Mouse (Mus musculus) neural tube, embryonic 14.5 days (tissue): ENCODE results near the gene Spata33. TPM values are rescaled to one million over a fixed set of nuclear protein-coding genes. Genes with fewer than 3 reads are reported as not detected.

ENCODE experiments used
- ATAC-seq: fragments of 200-750 bp; cut with Nextera tagmentation; 2 replicates; pipeline ENCODE4 v1.8.0; 2017; ENCODE audit warnings: low read depth, mild to moderate bottlenecking, moderate TSS enrichment, moderate library complexity
- H3K27ac ChIP-seq: fragments of 300-500 bp; sonication (generic); 2 replicates; pipeline ENCODE4 v1.5.1; 2014; ENCODE audit warnings: low read depth, mild to moderate bottlenecking, control low read depth, low read length, moderate library complexity, mixed read lengths
- H3K27me3 ChIP-seq: fragments of 300-500 bp; sonication (generic); 2 replicates; pipeline ENCODE4 v1.6.1; 2014; ENCODE audit warnings: low read length; ENCODE audit not compliant: control insufficient read depth, insufficient read depth
- H3K36me3 ChIP-seq: fragments of 300-500 bp; sonication (generic); 2 replicates; pipeline ENCODE4 v1.6.1; 2014; ENCODE audit warnings: low read length, mixed read lengths; ENCODE audit not compliant: control insufficient read depth, insufficient read depth
- H3K4me1 ChIP-seq: fragments of 300-500 bp; sonication (generic); 2 replicates; pipeline ENCODE4 v1.6.1; 2014; ENCODE audit warnings: low read length; ENCODE audit not compliant: control insufficient read depth, insufficient read depth
- H3K4me2 ChIP-seq: fragments of 300-500 bp; sonication (generic); 2 replicates; pipeline ENCODE4 v1.6.1; 2014; ENCODE audit warnings: mild to moderate bottlenecking, low read depth, low read length, control low read depth
- H3K4me3 ChIP-seq: fragments of 300-500 bp; sonication (generic); 2 replicates; pipeline ENCODE4 v1.5.1; 2014; ENCODE audit warnings: low read depth, low read length, control low read depth, mixed read lengths
- H3K9ac ChIP-seq: fragments of 300-500 bp; sonication (generic); replicated peaks from 2 replicates; pipeline ENCODE4 v1.6.1; 2014; ENCODE audit warnings: low read depth, mild to moderate bottlenecking, control low read depth, low read length, mixed read lengths
- H3K9me3 ChIP-seq: fragments of 300-500 bp; sonication (generic); 2 replicates; pipeline ENCODE4 v1.6.1; 2016; ENCODE audit warnings: low read length; ENCODE audit not compliant: control insufficient read depth
- WGBS: fragments of 180-500 bp; shearing (Covaris S2); extraction: QIAGEN DNeasy Blood & Tissue Kit; methylation state at CpG from one replicate; pipeline ENCODE4 v1.1.7; 2014; 5-methylcytosine and 5-hydroxymethylcytosine counted together
- polyA plus RNA-seq: library from polyadenylated mRNA; unstranded; fragments of >200 nt; fragmentation: Nextera tagmentation; extraction: Ambion mirVana; gene quantifications from 2 replicates; pipeline ENCODE4 v1.2.1, GENCODE M21; 2014

Spata33 gene
- polyA plus RNA-seq, result 6.0 and 6.5 TPM in 2 replicates

- Histone ChIP-seq H3K36me3 (peaks cover 18% of the 10 kb centered on the region), H3K27ac (peak within 1 kb of the TSS; percentile 4; the same call in 1 of the 2 replicates), H3K4me2 (peak within 1 kb of the TSS; percentile 71), H3K4me1 (peaks cover 14% of the 10 kb centered on the region), H3K27me3 (no peaks in the 10 kb centered on the region), H3K4me3 (peak within 1 kb of the TSS; percentile 92), H3K9ac (peak within 1 kb of the TSS; percentile 97), H3K9me3 (no peaks in the 10 kb centered on the region)
- 1% methylated on average over 73 of the region's 76 CpGs for WGBS
- peak; percentile 94 for ATAC-seq
These were observed at the start of gene Spata33, which contains the start of gene Chmp1a for GRCm38 (mm10) chr8:123212321-123213117. TSS of gene Spata33 (plus strand) at chr8:123212832. TSS of gene Chmp1a (minus strand) at chr8:123212763.

GRCm38 (mm10) chr8:123181391-123181790 is 31.2 kb upstream of the Spata33 start:
- no peaks in the 10 kb centered on the region for H3K4me1 ChIP-seq
- no peak for ATAC-seq
- no peaks in the 10 kb centered on the region for H3K36me3 ChIP-seq
- H3K4me2 ChIP-seq, result no peak overlapping the region
- no peaks in the 10 kb centered on the region for H3K9me3 ChIP-seq
- WGBS, result 83% methylated on average over 3 of the region's 3 CpGs
- no peak overlapping the region for H3K4me3 ChIP-seq
- no peak overlapping the region for H3K9ac ChIP-seq
- H3K27ac ChIP-seq, result no peak overlapping the region
- no peaks in the 10 kb centered on the region for H3K27me3 ChIP-seq

GRCm38 (mm10) chr8:123185566-123186409 is 26.8 kb upstream of the Spata33 start, which contains the start of gene Dpep1:
TSS of gene Dpep1 (plus strand) at chr8:123186242.
- Histone ChIP-seq H3K9me3 (no peaks in the 10 kb centered on the region), H3K4me2 (no peak within 1 kb of the TSS), H3K36me3 (no peaks in the 10 kb centered on the region), H3K9ac (no peak within 1 kb of the TSS), H3K4me1 (no peaks in the 10 kb centered on the region; the same call in 1 of the 2 replicates), H3K27ac (no peak within 1 kb of the TSS), H3K27me3 (no peaks in the 10 kb centered on the region), H3K4me3 (no peak within 1 kb of the TSS)
- 53% methylated on average over 19 of the region's 19 CpGs for WGBS
- ATAC-seq, result no peak

GRCm38 (mm10) chr8:123188006-123188405 is 24.6 kb upstream of the Spata33 start:
- no peak for ATAC-seq
- H3K4me3 ChIP-seq, result no peak overlapping the region
- WGBS, result 93% methylated on average over 2 of the region's 2 CpGs
- H3K4me1 ChIP-seq, result no peaks in the 10 kb centered on the region; the same call in 1 of the 2 replicates
- no peaks in the 10 kb centered on the region for H3K36me3 ChIP-seq
- H3K27me3 ChIP-seq, result no peaks in the 10 kb centered on the region
- no peak overlapping the region for H3K9ac ChIP-seq
- no peak overlapping the region for H3K27ac ChIP-seq
- no peaks in the 10 kb centered on the region for H3K9me3 ChIP-seq
- no peak overlapping the region for H3K4me2 ChIP-seq

GRCm38 (mm10) chr8:123188841-123189240 is 23.8 kb upstream of the Spata33 start:
- Histone ChIP-seq H3K27me3 (no peaks in the 10 kb centered on the region), H3K9me3 (no peaks in the 10 kb centered on the region), H3K4me3 (no peak overlapping the region), H3K36me3 (no peaks in the 10 kb centered on the region), H3K9ac (no peak overlapping the region), H3K27ac (no peak overlapping the region), H3K4me1 (no peaks in the 10 kb centered on the region; the same call in 1 of the 2 replicates), H3K4me2 (no peak overlapping the region)
- 83% methylated on average over 7 of the region's 7 CpGs for WGBS
- no peak for ATAC-seq

- no peaks in the 10 kb centered on the region for H3K36me3 ChIP-seq
- H3K27ac ChIP-seq, result no peak overlapping the region
- no peak for ATAC-seq
- H3K27me3 ChIP-seq, result no peaks in the 10 kb centered on the region
- 4% methylated on average over 9 of the region's 9 CpGs for WGBS
- no peaks in the 10 kb centered on the region; the same call in 1 of the 2 replicates for H3K4me1 ChIP-seq
- no peak overlapping the region for H3K4me2 ChIP-seq
- H3K9me3 ChIP-seq, result no peaks in the 10 kb centered on the region
- no peak overlapping the region for H3K9ac ChIP-seq
- no peak overlapping the region for H3K4me3 ChIP-seq
These were observed 22.0 kb upstream of the Spata33 start for GRCm38 (mm10) chr8:123190678-123191077.

- no peak for ATAC-seq
- no peak overlapping the region for H3K4me3 ChIP-seq
- no peak overlapping the region for H3K27ac ChIP-seq
- no peaks in the 10 kb centered on the region; the same call in 1 of the 2 replicates for H3K4me1 ChIP-seq
- H3K9me3 ChIP-seq, result no peaks in the 10 kb centered on the region
- H3K4me2 ChIP-seq, result no peak overlapping the region
- H3K36me3 ChIP-seq, result no peaks in the 10 kb centered on the region
- no peak overlapping the region for H3K9ac ChIP-seq
- 57% methylated on average over 8 of the region's 8 CpGs for WGBS
- no peaks in the 10 kb centered on the region for H3K27me3 ChIP-seq
These were observed 20.7 kb upstream of the Spata33 start for GRCm38 (mm10) chr8:123191908-123192307.

GRCm38 (mm10) chr8:123193771-123194170 is 18.9 kb upstream of the Spata33 start:
- Histone ChIP-seq H3K27ac (no peak overlapping the region), H3K4me2 (no peak overlapping the region), H3K4me1 (no peaks in the 10 kb centered on the region; the same call in 1 of the 2 replicates), H3K27me3 (no peaks in the 10 kb centered on the region), H3K9me3 (no peaks in the 10 kb centered on the region), H3K4me3 (no peak overlapping the region), H3K9ac (no peak overlapping the region), H3K36me3 (no peaks in the 10 kb centered on the region)
- 72% methylated on average over 9 of the region's 9 CpGs for WGBS
- no peak for ATAC-seq
